Mouse (Mus musculus): ENCODE results near the gene Prtn3. TPM values are rescaled to one million over a fixed set of nuclear protein-coding genes. Genes with fewer than 3 reads are reported as not detected.
"Not testable (repeated sequence)": the region's sequence is repeated elsewhere in the genome, so short reads cannot be mapped to it uniquely, and the experiment has no call there.

The Prtn3 gene
- total RNA-seq, 2 experiments from 2014 or later, result 1,001 to 3,382 TPM

GRCm38 (mm10) chr10:79873313-79873712 is 963 bp upstream of the Prtn3 start:
- ATAC-seq (replicated peaks; ENCODE audit: poor library complexity), result no peak

- ATAC-seq (replicated peaks; ENCODE audit: poor library complexity), result no peak
Measured at GRCm38 (mm10) chr10:79873715-79874289, 474 bp upstream of the Prtn3 start.

DNA sequence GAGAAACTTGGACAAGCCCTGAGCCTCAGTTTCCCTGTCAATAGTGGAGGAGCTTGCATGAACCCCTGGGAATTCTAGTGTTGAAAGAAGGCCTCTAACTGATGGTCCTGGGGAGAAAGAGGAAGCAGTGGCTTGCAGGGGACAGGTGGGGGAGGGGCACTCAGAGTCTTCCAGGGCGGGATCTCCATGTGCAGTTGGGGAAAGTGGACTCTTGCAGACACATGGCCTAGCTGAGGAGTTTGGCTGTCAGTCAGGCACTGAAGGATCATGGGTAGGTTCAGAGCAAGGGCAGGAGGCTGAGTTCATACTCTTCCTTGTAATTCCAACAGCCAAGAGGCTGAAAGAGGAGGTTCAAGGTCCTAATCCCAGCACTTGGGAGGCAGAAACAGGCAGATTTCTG is 2.9 kb downstream of the Prtn3 start:
- ATAC-seq (replicated peaks; ENCODE audit: poor library complexity), result peak; percentile 45

- ATAC-seq (replicated peaks; ENCODE audit: poor library complexity), result peak; percentile 58
Measured at GRCm38 (mm10) chr10:79877757-79878156, 3.5 kb downstream of the Prtn3 start.

DNA sequence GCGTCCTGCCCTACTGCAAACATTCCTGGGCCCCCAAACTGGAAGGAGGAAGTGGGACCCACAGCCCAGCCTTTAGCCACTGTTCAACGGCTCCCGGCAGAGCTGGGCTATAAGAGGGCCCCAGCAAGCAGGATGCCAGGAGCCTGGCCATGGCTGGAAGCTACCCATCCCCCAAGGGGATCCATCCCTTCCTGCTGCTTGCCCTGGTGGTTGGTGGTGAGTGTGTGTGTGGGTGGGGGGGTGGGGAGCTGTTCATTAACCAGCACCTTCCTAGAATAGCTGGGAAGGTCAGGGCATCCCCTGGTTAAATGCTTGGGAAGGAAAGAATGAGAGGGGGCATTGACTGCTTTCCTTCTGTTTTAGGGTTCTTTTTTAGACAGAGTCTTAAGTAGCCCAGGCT is 5.3 kb downstream of the Prtn3 start:
- no peak for ATAC-seq (replicated peaks; ENCODE audit: poor library complexity)

DNA sequence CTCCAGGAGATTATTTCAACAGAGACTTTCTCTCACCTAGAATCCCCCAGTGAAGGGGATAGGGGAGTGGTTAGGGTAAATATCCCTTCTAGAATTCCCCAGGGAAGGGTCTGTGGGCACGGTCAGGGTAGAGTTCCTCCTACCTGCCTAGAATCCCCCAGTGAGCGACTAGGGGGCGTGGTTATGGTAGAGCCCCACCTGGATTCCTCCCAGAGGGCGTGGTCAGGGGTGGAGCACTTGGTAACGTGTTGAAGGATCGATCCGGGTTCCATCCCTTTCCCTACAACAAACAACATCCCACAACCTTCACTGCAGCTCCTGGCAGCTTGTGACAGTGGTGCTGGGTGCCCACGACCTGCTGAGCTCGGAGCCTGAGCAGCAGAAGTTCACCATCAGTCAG is 6.4 kb downstream of the Prtn3 start:
- peak; percentile 8 for ATAC-seq (replicated peaks; ENCODE audit: poor library complexity)

DNA sequence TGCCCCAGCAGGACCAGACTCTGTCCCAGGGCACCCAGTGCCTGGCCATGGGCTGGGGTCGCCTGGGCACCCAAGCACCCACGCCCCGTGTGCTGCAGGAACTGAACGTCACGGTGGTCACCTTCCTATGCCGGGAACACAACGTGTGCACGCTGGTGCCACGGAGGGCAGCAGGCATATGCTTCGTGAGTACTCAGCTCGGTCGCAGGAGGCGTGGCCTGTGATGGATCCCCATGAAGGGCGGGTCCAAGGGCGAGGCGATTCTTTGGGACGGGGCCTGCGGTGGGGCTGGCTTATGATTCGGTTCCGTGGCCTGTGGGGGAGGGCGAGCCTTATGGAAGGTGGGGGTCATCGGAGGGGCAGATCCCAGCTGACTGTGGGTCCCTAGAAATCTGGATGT is 7.7 kb downstream of the Prtn3 start:
- peak; percentile 18 for ATAC-seq (replicated peaks; ENCODE audit: poor library complexity)

- peak; percentile 44 for ATAC-seq (replicated peaks; ENCODE audit: poor library complexity)
Measured at GRCm38 (mm10) chr10:79883297-79884084, 9.2 kb downstream of the Prtn3 start.

- peak; percentile 19 for ATAC-seq (replicated peaks; ENCODE audit: poor library complexity)
Measured at GRCm38 (mm10) chr10:79884446-79884845, 10.2 kb downstream of the Prtn3 start.

DNA sequence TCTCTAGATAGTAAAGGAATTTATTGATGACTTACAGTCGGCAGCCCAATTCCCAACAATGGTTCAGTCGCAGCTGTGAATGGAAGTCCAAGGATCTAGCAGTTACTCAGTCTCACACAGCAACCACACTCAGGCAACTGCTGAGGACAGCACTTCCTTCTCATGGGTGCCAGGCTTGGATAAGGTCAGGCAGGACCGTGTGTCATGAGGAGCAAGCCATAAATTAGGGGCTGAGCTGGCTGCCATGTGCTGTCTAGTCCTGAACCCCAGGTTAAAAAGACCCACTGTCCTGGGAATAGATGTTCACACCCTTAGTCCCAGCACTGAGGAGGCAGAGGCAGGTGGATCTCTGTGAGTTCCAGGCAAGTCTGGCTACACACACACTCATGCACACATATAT is 10.7 kb downstream of the Prtn3 start:
- not testable (repeated sequence) for ATAC-seq (replicated peaks; ENCODE audit: poor library complexity)

GRCm38 (mm10) chr10:79886054-79886453 is 11.8 kb downstream of the Prtn3 start, which contains the start of gene Elane:
Elane (plus strand) TSS chr10:79886247.
- peak; percentile 49 for ATAC-seq (replicated peaks; ENCODE audit: poor library complexity)

DNA sequence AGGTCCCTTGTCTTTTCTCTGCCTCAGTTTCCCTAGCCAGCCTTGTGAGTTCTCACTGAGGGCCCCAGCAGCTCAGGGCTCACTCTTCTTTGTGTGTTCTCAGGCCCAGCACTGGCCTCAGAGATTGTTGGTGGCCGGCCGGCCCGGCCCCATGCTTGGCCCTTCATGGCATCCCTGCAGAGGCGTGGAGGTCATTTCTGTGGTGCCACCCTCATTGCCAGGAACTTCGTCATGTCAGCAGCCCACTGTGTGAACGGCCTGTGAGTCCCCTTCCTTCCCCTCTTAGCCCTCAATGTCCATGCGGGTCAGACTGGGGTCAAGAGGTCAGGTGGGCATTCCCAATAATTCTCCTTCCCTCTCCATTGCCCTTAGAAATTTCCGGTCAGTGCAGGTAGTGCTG is 12.3 kb downstream of the Prtn3 start:
- no peak for ATAC-seq (replicated peaks; ENCODE audit: poor library complexity)

DNA sequence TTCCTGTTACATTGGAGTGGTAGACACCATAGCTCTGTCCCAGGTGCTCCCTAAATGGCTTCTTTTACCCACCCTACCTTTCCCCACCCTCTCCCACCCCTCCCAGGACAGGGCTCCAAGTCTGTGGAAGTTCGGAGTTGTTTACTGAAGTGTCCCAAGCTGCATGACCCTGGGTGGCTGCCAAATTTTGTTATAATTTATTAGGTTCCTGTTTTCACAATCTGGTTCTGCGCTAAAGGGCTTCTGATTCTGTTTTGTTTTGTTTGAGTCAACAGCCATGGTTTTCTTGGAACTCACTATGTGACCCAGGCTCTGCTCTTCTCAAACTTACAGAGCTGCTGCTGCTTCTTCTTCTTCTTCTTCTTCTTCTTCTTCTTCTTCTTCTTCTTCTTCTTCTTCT is 15.1 kb downstream of the Prtn3 start:
- no peak for ATAC-seq (replicated peaks; ENCODE audit: poor library complexity)

DNA sequence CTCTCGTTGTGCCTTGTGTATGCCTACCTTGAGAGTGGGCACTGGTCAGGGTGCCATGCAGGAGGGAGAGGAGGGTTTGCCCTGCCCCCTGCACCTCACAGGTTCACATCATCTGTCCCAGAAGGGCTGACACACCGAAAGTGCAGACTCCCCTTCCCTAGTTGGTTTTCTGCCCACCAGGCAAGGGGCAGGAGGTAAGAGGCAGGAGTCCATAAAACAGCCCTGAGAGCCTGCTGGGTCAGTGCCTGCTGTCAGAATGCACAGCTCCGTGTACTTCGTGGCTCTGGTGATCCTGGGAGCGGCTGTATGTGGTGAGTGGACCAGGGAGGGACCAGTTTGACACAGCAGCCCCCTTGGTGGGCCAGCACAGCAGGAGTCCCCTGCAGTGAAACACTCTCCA is 16.4 kb downstream of the Prtn3 start, which contains the start of gene Cfd:
Gene Cfd, plus strand, starts transcription at position 184 of the 400 bp plus-strand sequence.
- ATAC-seq (replicated peaks; ENCODE audit: poor library complexity), result no peak

- peak; percentile 89 for ATAC-seq (replicated peaks; ENCODE audit: poor library complexity)
Measured at GRCm38 (mm10) chr10:79892451-79893118, 18.3 kb downstream of the Prtn3 start.

DNA sequence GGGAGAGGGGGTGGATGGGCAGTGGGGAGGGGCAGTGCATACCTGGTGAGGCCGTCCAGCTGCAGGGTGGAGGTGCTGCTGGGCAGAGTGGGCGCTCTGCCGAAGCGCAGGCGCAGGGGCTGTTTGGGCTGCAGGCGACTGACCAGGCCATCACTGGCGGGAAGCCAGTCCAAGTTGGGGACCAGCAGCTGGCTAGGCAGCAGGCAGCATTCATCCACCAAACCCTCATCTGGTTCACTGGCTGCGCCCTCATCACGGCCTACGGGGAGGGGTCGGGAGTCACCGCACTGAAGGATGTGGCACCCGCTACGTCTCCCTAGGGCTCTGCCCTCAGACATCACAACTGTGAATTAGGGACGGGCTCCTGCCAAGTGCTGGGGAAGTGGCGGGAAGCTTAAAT is 22.0 kb downstream of the Prtn3 start:
- no peak for ATAC-seq (replicated peaks; ENCODE audit: poor library complexity)

DNA sequence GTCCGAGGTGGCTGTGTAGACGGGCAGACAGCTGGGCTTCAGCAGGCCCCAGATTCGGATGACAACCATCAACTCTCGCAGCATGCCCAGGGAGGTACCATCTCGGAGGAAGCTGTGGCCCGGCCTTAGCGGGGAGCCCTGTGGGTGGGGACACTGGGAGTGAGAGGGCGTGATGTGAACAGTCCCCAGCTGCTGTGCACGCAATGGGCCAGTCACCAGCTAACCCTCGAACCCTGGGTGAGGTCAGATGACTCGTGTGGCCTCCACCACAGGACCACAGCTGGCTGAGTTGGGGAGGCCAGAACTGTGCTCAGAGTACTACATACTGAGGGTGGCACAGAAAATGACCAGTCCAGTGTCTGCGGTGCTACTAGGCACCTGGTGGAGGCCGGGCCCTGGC is 22.5 kb downstream of the Prtn3 start:
- no peak for ATAC-seq (replicated peaks; ENCODE audit: poor library complexity)

DNA sequence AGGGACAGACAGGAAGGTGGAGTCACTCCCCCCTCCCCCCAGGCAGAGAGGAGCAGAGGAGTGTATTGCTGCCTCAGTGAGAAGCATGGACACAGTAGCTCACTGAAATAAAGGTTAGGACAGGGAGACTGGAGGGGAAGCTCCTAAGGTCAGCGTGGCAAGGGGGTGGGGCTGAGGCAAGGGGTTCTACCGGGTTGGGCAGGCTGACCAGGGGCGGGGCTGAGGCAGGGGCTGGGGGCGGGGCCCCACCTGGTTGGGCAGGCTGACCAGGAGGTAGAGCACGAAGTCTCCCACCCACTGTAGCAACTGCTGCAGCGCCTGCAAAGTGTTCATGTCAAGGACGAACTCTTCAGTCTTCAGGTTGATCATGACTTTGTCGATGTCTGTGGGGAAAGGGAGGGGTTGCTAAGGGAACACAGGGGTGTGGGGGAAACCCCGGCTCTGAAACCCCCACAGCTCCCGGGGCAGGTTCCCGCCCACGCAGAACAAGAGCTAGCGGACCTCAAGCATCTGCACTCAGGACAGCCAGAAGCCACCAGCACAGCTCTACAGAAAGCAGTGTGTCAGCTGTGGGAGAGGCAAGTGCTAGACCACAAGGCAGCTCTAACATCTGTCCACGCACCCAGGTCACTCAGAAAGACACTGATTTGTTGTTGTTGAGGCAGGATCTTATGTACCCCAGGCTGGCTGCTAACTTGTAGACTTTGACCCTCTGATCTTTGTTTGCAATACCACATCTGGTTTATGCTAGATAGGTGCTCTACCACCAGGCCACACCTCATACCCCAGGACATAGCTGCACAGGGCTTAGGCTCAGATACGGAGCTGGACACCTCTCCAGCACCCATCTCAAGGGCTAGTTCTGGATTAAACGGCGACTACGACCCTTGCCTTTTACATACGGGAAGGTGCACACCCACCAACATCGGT is 23.3 kb downstream of the Prtn3 start:
- ATAC-seq (replicated peaks; ENCODE audit: poor library complexity), result no peak

GRCm38 (mm10) chr10:79900951-79901410 is 26.7 kb downstream of the Prtn3 start:
- ATAC-seq (replicated peaks; ENCODE audit: poor library complexity), result peak; percentile 64

DNA sequence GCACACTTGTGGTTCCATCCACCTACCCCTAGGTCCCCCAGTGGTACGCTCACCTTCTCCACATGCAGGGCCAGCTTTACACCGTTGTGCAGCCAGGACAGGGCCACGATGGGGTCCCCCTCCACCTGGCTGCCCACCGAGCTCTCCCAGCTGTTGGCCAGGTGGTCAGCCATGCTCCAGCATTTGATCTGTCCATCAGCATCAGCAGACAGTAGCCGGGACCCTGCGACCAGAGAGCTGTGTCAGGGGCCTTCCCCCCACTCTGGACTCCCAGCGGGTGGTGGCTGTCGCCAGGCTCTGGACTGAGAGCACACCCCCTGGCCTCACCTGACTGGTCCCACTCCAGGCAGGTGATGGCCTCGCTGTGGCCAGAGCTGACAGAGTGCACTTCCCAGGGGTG is 32.4 kb downstream of the Prtn3 start:
- no peak for ATAC-seq (replicated peaks; ENCODE audit: poor library complexity)

DNA sequence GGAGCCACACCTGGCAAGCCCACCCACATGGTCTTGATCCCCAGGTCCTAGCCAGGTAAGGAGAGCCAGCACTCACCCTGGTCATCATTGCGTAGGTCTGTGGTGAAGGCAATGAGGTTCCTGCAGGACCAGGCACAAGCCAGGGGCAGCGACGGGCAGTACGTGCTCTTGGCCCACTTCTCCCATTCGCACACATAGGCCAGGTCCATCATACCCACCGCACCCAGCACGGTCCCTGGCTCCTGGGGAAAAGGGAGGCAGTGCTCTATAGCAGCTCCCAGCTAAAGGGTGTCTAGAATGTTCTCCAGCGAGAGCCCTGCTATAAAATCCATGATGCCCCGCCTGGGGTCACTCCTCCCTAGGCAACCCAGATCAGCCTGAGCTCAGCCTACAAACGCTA is 33.1 kb downstream of the Prtn3 start:
- no peak for ATAC-seq (replicated peaks; ENCODE audit: poor library complexity)
